Mouse (Mus musculus): ENCODE data around the gene Kif2c.

- TF ChIP-seq ZNF384 (IDR thresholded peaks at IDR 0.05; ENCODE audit: low read depth, low read length) (no peak), MAX (IDR thresholded peaks at IDR 0.05; ENCODE audit: low read length) (no peak), GABPA (IDR thresholded peaks at IDR 0.05; ENCODE audit: insufficient replicate concordance, low read depth, low read length) (no peak), POLR2A (IDR thresholded peaks at IDR 0.05; ENCODE audit: low read depth, low read length) (no peak), EP300 (IDR thresholded peaks at IDR 0.05; ENCODE audit: low read length) (no peak), TBP (conservative IDR thresholded peaks at IDR 0.05; ENCODE audit: low read depth, low read length) (0 out of 2 replicates have a peak, but pooled peaks have one; percentile 38), E2F4 (IDR thresholded peaks at IDR 0.05; ENCODE audit: insufficient replicate concordance, low read depth, low read length) (no peak), CTCF (conservative IDR thresholded peaks at IDR 0.05 in 1 of 2, IDR thresholded peaks at IDR 0.05 in 1 of 2; ENCODE audit: low read depth in 2 of 2, low read length in 2 of 2) (no peak), SIN3A (IDR thresholded peaks at IDR 0.05; ENCODE audit: low read length) (no peak)
These were observed 42.8 kb upstream of the Kif2c start for GRCm38 (mm10) chr4:117225250-117225649.

All from CH12.LX (cell line).